Mouse (Mus musculus): Measurements from ENCODE around the gene Dhx34.

The Dhx34 gene

GRCm38 (mm10) chr7:16213196-16213595 is 8.6 kb downstream of the Dhx34 start:
- intact Hi-C loops (cut with DNase I): no loop called here

- intact Hi-C loops (cut with DNase I): no loop called here
These were observed 10.9 kb downstream of the Dhx34 start for GRCm38 (mm10) chr7:16210862-16211365.

GRCm38 (mm10) chr7:16208781-16209665 is 12.8 kb downstream of the Dhx34 start:
- intact Hi-C loops (cut with DNase I): no loop called here

GRCm38 (mm10) chr7:16207496-16207895 is 14.3 kb downstream of the Dhx34 start:
- intact Hi-C loops (cut with DNase I): no loop called here

GRCm38 (mm10) chr7:16207076-16207475 is 14.8 kb downstream of the Dhx34 start:
- intact Hi-C loops (cut with DNase I): no loop called here

- intact Hi-C loops (cut with DNase I): no loop called here
These were observed 17.0 kb downstream of the Dhx34 start for GRCm38 (mm10) chr7:16204791-16205190.

- intact Hi-C loops (cut with DNase I): no loop called here
These were observed 18.3 kb downstream of the Dhx34 start for GRCm38 (mm10) chr7:16203505-16203903.

- intact Hi-C loops (cut with DNase I): no loop called here
These were observed 18.9 kb downstream of the Dhx34 start for GRCm38 (mm10) chr7:16202756-16203504.

GRCm38 (mm10) chr7:16201136-16201535 is 20.7 kb downstream of the Dhx34 start:
- intact Hi-C loops (cut with DNase I): no loop called here

- intact Hi-C loops (cut with DNase I): no loop called here
These were observed 23.3 kb downstream of the Dhx34 start for GRCm38 (mm10) chr7:16198540-16198939.

GRCm38 (mm10) chr7:16197166-16197565 is 24.7 kb downstream of the Dhx34 start:
- intact Hi-C loops (cut with DNase I): no loop called here

GRCm38 (mm10) chr7:16196616-16197015 is 25.2 kb downstream of the Dhx34 start:
- intact Hi-C loops (cut with DNase I): no loop called here

- intact Hi-C loops (cut with DNase I): no loop called here
These were observed 28.1 kb downstream of the Dhx34 start for GRCm38 (mm10) chr7:16193702-16194101.

GRCm38 (mm10) chr7:16192315-16192714 is 29.5 kb downstream of the Dhx34 start:
- intact Hi-C loops (cut with DNase I): loop anchor here (1.0 kb wide), 1 partner anchor 71 kb away; no protein-coding TSS in a partner anchor

GRCm38 (mm10) chr7:16187494-16187893 is 34.3 kb downstream of the Dhx34 start:
- intact Hi-C loops (cut with DNase I): loop anchor here (10.0 kb wide), 1 partner anchor 187 kb away; no protein-coding TSS in a partner anchor

- intact Hi-C loops (cut with DNase I): loop anchor here (10.0 kb wide), 1 partner anchor 191 kb away; no protein-coding TSS in a partner anchor
These were observed 38.2 kb downstream of the Dhx34 start for GRCm38 (mm10) chr7:16183663-16184062.

- intact Hi-C loops (cut with DNase I): no loop called here
These were observed 43.7 kb downstream of the Dhx34 start for GRCm38 (mm10) chr7:16178114-16178513.

- intact Hi-C loops (cut with DNase I): no loop called here
These were observed 46.3 kb downstream of the Dhx34 start for GRCm38 (mm10) chr7:16175542-16175931.

GRCm38 (mm10) chr7:16174597-16175541 is 47.0 kb downstream of the Dhx34 start, which contains the start of gene Meis3:
Gene Meis3 (plus strand): TSS chr7:16175090.
- intact Hi-C loops (cut with DNase I): no loop called here

- intact Hi-C loops (cut with DNase I): no loop called here
These were observed 48.7 kb downstream of the Dhx34 start for GRCm38 (mm10) chr7:16173146-16173545.

All from adrenal gland (tissue).